Mouse (Mus musculus) gastrocnemius, postnatal 36 days (tissue): Measurements from ENCODE around the gene Kcna10. TPM values are rescaled to one million over a fixed set of nuclear protein-coding genes. Genes with fewer than 3 reads are reported as not detected.

Experiments used
- DNase-seq, 2 experiments: peaks; one replicate each; pipeline ENCODE4 v3.0.0; 2022
- intact Hi-C: fragments of 180-260 bp; cut with DNase I; formaldehyde crosslinking; loops from one replicate; pipeline ENCODE4 v1.15.1; 2025
- long read RNA-seq, 2 experiments: library from polyadenylated mRNA; stranded (forward); transcript quantifications; one replicate each; pipeline ENCODE4 v2.0.0; 2021
- total RNA-seq, 2 experiments: library from RNA; stranded (reverse); gene quantifications; 2 replicates each; pipeline ENCODE4 v1.2.3; 2021

Kcna10 gene
- not detected for total RNA-seq
- long read RNA-seq, experiment 1, partial matches to known transcripts = 0 of 2 reads
- long read RNA-seq, experiment 1, other reads (novel, unspliced or antisense) = 1 of 2 reads
- long read RNA-seq, experiment 2 = 0 reads

GRCm38 (mm10) chr3:107182756-107183155, at the start of gene Kcna10:
Kcna10 (plus strand) TSS chr3:107183056.
- DNase-seq = no peak

GRCm38 (mm10) chr3:107134457-107134856, 48.4 kb upstream of the Kcna10 start:
- intact Hi-C loops = no loop called here
- DNase-seq = no peak

More at GRCm38 (mm10) chr3:107182756-107183155, at the start of gene Kcna10:
- intact Hi-C loops = no loop called here

- intact Hi-C loops = no loop called here
Measured at GRCm38 (mm10) chr3:107147126-107147525, 35.7 kb upstream of the Kcna10 start.

GRCm38 (mm10) chr3:107149006-107149405, 33.9 kb upstream of the Kcna10 start:
- intact Hi-C loops = loop anchor here (1.0 kb wide), 1 partner anchor 55 kb away; no protein-coding TSS in a partner anchor
- peak; percentile 24 to 45 for DNase-seq

More at GRCm38 (mm10) chr3:107147126-107147525, 35.7 kb upstream of the Kcna10 start:
- DNase-seq = no peak

GRCm38 (mm10) chr3:107150469-107150868, 32.4 kb upstream of the Kcna10 start:
- intact Hi-C loops = no loop called here
- no peak for DNase-seq

GRCm38 (mm10) chr3:107150872-107151540, 31.9 kb upstream of the Kcna10 start:
- intact Hi-C loops = no loop called here

GRCm38 (mm10) chr3:107153772-107154655, 28.8 kb upstream of the Kcna10 start:
- DNase-seq = no peak
- intact Hi-C loops = no loop called here

More at GRCm38 (mm10) chr3:107150872-107151540, 31.9 kb upstream of the Kcna10 start:
- DNase-seq = no peak

- no peak for DNase-seq
- intact Hi-C loops = no loop called here
Measured at GRCm38 (mm10) chr3:107158856-107159255, 24.0 kb upstream of the Kcna10 start.

- intact Hi-C loops = no loop called here
- no peak for DNase-seq
Measured at GRCm38 (mm10) chr3:107159418-107159817, 23.4 kb upstream of the Kcna10 start.

- intact Hi-C loops = no loop called here
- DNase-seq = no peak
Measured at GRCm38 (mm10) chr3:107159859-107160324, 23.0 kb upstream of the Kcna10 start.

GRCm38 (mm10) chr3:107162741-107163140, 20.1 kb upstream of the Kcna10 start:
- intact Hi-C loops = no loop called here

GRCm38 (mm10) chr3:107169552-107169951, 13.3 kb upstream of the Kcna10 start:
- DNase-seq = no peak
- intact Hi-C loops = no loop called here

More at GRCm38 (mm10) chr3:107162741-107163140, 20.1 kb upstream of the Kcna10 start:
- no peak for DNase-seq

GRCm38 (mm10) chr3:107171964-107172363, 10.9 kb upstream of the Kcna10 start:
- DNase-seq = no peak
- intact Hi-C loops = no loop called here

GRCm38 (mm10) chr3:107172556-107172955, 10.3 kb upstream of the Kcna10 start:
- intact Hi-C loops = no loop called here

GRCm38 (mm10) chr3:107175486-107175885, 7.4 kb upstream of the Kcna10 start:
- DNase-seq = no peak
- intact Hi-C loops = no loop called here

More at GRCm38 (mm10) chr3:107172556-107172955, 10.3 kb upstream of the Kcna10 start:
- no peak for DNase-seq

- intact Hi-C loops = no loop called here
- DNase-seq = no peak
Measured at GRCm38 (mm10) chr3:107176501-107176900, 6.4 kb upstream of the Kcna10 start.

GRCm38 (mm10) chr3:107180860-107181259, 2.0 kb upstream of the Kcna10 start:
- intact Hi-C loops = no loop called here
- DNase-seq = no peak

- DNase-seq = no peak
- intact Hi-C loops = no loop called here
Measured at GRCm38 (mm10) chr3:107183178-107183577, 322 bp downstream of the Kcna10 start.

- DNase-seq = no peak
- intact Hi-C loops = no loop called here
Measured at GRCm38 (mm10) chr3:107185597-107185996, 2.7 kb downstream of the Kcna10 start.

- intact Hi-C loops = no loop called here
- no peak for DNase-seq
Measured at GRCm38 (mm10) chr3:107187022-107187421, 4.2 kb downstream of the Kcna10 start.
